Mouse (Mus musculus) kidney, embryonic 16.5 days (tissue): ENCODE results near the gene Fbxo28. TPM values are rescaled to one million over a fixed set of nuclear protein-coding genes. Genes with fewer than 3 reads are reported as not detected.

Experiments
- ATAC-seq: fragments of 200-750 bp; cut with Nextera tagmentation; 2 replicates; pipeline ENCODE4 v1.8.0; 2017; ENCODE audit warnings: moderate TSS enrichment; ENCODE audit not compliant: low FRiP score, low TSS enrichment
- H3K27ac ChIP-seq: fragments of 300-500 bp; sonication (generic); 2 replicates; pipeline ENCODE4 v1.5.1; 2014; ENCODE audit warnings: low read length
- H3K27me3 ChIP-seq: fragments of 300-500 bp; sonication (generic); 2 replicates; pipeline ENCODE4 v1.6.1; 2014; ENCODE audit warnings: low read length, control low read depth, mixed read lengths; ENCODE audit not compliant: insufficient read depth
- H3K36me3 ChIP-seq: fragments of 300-500 bp; sonication (generic); 2 replicates; pipeline ENCODE4 v1.6.1; 2014; ENCODE audit warnings: low read length, control low read depth, mixed read lengths; ENCODE audit not compliant: insufficient read depth
- H3K4me1 ChIP-seq: fragments of 300-500 bp; sonication (generic); 2 replicates; pipeline ENCODE4 v1.6.1; 2014; ENCODE audit warnings: low read length, control low read depth, mixed read lengths; ENCODE audit not compliant: insufficient read depth
- H3K4me2 ChIP-seq: fragments of 300-500 bp; sonication (generic); replicated peaks from 2 replicates; pipeline ENCODE4 v1.6.1; 2014; ENCODE audit warnings: low read depth, low read length
- H3K4me3 ChIP-seq: fragments of 300-500 bp; sonication (generic); 2 replicates; pipeline ENCODE4 v1.5.1; 2014; ENCODE audit warnings: mild to moderate bottlenecking, low read length
- H3K9ac ChIP-seq: fragments of 300-500 bp; sonication (generic); replicated peaks from 2 replicates; pipeline ENCODE4 v1.6.1; 2014; ENCODE audit warnings: low read length
- H3K9me3 ChIP-seq: fragments of 300-500 bp; sonication (generic); 2 replicates; pipeline ENCODE4 v1.6.1; 2016; ENCODE audit warnings: low read length, control low read depth
- WGBS: fragments of 180-500 bp; shearing (Covaris S2); extraction: QIAGEN DNeasy Blood & Tissue Kit; methylation state at CpG from one replicate; pipeline ENCODE4 v1.1.7; 2014; 5-methylcytosine and 5-hydroxymethylcytosine counted together
- polyA plus RNA-seq: library from polyadenylated mRNA; unstranded; fragments of >200 nt; fragmentation: Nextera tagmentation; extraction: Ambion mirVana; gene quantifications from 2 replicates; pipeline ENCODE4 v1.2.1, GENCODE M21; 2015

Gene Fbxo28
- polyA plus RNA-seq, 1 experiment from 2014 or later = 18.3 TPM

- Histone ChIP-seq H3K4me3 (no peak overlapping the region), H3K4me1 (no peaks in the 10 kb centered on the region), H3K4me2 (no peak overlapping the region), H3K27me3 (no peaks in the 10 kb centered on the region), H3K9ac (no peak overlapping the region), H3K36me3 (no peaks in the 10 kb centered on the region), H3K9me3 (no peaks in the 10 kb centered on the region), H3K27ac (no peak overlapping the region)
- peak; percentile 51; the same call in 1 of the 2 replicates for ATAC-seq
- 30% methylated on average over 8 of the region's 8 CpGs for WGBS
Observed at GRCm38 (mm10) chr1:182376221-182376620, 34.8 kb upstream of the Fbxo28 start.

DNA sequence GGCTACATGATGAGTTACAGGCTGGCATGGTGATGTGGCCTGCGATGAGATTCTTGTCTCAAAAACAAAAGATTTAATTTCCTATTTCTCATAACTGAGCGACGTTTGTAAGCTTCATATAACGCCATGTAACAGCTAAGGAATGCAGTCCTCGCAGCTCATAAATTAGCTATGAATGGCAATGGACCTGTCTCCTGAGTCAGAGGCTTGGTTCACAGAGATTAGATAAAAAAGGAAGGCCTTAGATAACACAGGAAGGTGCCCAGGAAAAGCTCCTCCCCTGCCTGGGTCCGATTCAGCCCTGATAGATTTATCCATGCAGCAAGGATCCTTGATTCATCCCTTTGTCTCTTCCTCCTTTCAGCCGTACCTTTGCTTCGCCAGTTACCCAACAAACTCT lies 30.5 kb upstream of the Fbxo28 start:
- no peak overlapping the region for H3K27ac ChIP-seq
- no peak for ATAC-seq
- 66% methylated on average over 8 of the region's 8 CpGs for WGBS
- H3K9me3 ChIP-seq = no peaks in the 10 kb centered on the region
- no peak overlapping the region for H3K4me3 ChIP-seq
- H3K4me2 ChIP-seq = no peak overlapping the region
- H3K9ac ChIP-seq = no peak overlapping the region
- H3K36me3 ChIP-seq = no peaks in the 10 kb centered on the region
- peaks cover 8% of the 10 kb centered on the region for H3K4me1 ChIP-seq
- no peaks in the 10 kb centered on the region for H3K27me3 ChIP-seq

DNA sequence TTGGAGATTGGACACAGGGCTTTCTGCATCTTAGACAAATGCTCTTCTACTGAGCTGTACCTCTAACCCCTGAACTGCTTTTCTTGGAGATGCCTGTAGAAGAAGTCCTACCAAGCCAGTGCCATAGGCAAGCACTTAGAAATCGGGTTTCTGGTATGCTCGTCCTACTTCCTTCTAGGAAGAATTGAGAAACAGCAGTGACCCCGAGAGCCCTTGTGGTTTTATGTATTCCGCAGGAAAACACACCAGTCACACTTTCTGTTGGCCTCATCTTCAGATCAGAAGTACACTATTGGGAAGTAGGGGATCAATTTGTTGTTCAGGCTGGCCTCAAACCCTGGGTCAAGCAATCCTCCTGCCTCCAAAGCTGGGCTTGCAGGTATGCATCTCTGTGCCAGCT lies 28.0 kb upstream of the Fbxo28 start:
- Histone ChIP-seq H3K36me3 (no peaks in the 10 kb centered on the region), H3K27me3 (no peaks in the 10 kb centered on the region), H3K9me3 (no peaks in the 10 kb centered on the region), H3K4me2 (no peak overlapping the region), H3K4me1 (peaks cover 8% of the 10 kb centered on the region), H3K27ac (no peak overlapping the region), H3K9ac (no peak overlapping the region), H3K4me3 (no peak overlapping the region)
- 62% methylated on average over 4 of the region's 4 CpGs for WGBS
- no peak for ATAC-seq

- no peak overlapping the region for H3K4me3 ChIP-seq
- 18% methylated on average over 8 of the region's 8 CpGs for WGBS
- H3K4me2 ChIP-seq = 0 out of 2 replicates have a peak overlapping the region, but pooled peaks have one; percentile 10
- H3K27ac ChIP-seq = 0 out of 2 replicates have a peak overlapping the region, but pooled peaks have one; percentile 15
- H3K9ac ChIP-seq = no peak overlapping the region
- H3K27me3 ChIP-seq = no peaks in the 10 kb centered on the region
- H3K9me3 ChIP-seq = no peaks in the 10 kb centered on the region
- no peaks in the 10 kb centered on the region for H3K36me3 ChIP-seq
- peaks cover 8% of the 10 kb centered on the region for H3K4me1 ChIP-seq
- 0 out of 2 replicates have a peak, but pooled peaks have one; percentile 9 for ATAC-seq
Observed at GRCm38 (mm10) chr1:182368782-182369181, 27.4 kb upstream of the Fbxo28 start.

DNA sequence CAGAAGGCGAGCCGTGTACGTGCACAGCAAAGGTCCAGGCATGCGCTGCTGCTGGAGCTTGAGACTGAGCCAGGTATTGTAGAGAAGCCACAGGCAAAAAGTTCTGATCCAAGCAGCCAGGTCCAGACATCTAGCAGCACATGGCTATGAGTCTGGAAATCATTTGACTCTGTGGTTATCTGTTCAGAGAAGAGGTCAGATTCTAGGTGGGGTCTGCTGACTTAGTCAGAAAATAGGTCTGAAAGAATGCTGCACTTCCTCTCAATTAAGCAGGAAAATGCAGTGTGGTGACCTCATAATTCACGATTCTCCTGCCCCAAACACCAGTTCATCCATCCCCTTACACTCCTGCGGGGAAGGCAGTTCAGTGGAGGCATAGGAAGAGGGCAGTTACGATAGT lies 26.9 kb upstream of the Fbxo28 start:
- no peaks in the 10 kb centered on the region for H3K27me3 ChIP-seq
- no peaks in the 10 kb centered on the region for H3K9me3 ChIP-seq
- H3K36me3 ChIP-seq = no peaks in the 10 kb centered on the region
- no peak overlapping the region for H3K4me3 ChIP-seq
- H3K9ac ChIP-seq = no peak overlapping the region
- H3K27ac ChIP-seq = no peak overlapping the region
- peaks cover 12% of the 10 kb centered on the region for H3K4me1 ChIP-seq
- 0 out of 2 replicates have a peak overlapping the region, but pooled peaks have one; percentile 10 for H3K4me2 ChIP-seq
- WGBS = 55% methylated on average over 7 of the region's 7 CpGs
- ATAC-seq = 0 out of 2 replicates have a peak, but pooled peaks have one; percentile 23

DNA sequence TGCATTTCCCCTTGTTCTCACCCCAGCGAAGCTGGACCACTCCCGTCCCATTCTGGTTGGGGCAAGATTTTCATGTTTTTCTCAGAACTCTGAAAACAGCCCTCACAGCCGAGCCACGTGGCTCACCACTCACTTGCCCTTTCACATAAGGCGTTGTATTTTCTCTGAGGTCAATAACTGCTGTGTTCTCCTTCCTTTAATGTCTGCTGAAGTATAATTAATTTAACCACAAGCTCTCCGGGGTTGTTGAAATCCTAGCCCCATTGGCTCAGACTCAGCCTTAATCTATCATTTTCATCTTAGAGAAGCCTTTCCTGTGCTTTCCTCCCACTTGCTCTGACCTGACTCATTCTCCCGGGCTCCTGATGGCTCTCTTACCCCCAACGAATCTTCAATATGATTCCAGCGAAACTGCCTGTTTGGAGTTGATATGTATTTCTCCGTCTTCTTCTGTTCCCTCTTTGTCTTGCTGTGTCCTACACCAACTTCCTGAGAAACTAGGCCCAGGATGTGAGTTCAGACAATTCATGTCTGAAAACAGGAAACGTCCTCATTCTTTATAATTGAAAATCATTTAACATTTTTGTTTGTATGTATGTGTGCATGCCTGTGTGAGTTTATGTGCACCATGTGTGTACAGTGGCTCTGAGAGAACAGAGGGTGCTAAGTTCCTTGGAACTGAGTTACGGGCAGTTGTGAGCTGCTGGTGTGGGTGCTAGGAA lies 22.4 kb upstream of the Fbxo28 start:
- Histone ChIP-seq H3K4me2 (no peak overlapping the region), H3K4me3 (no peak overlapping the region), H3K4me1 (peaks cover 9% of the 10 kb centered on the region), H3K27me3 (no peaks in the 10 kb centered on the region), H3K9ac (no peak overlapping the region), H3K27ac (peak overlapping the region; percentile 2; the same call in 1 of the 2 replicates), H3K36me3 (no peaks in the 10 kb centered on the region), H3K9me3 (no peaks in the 10 kb centered on the region)
- peak; percentile 46; the same call in 1 of the 2 replicates for ATAC-seq
- WGBS = 25% methylated on average over 12 of the region's 12 CpGs

DNA sequence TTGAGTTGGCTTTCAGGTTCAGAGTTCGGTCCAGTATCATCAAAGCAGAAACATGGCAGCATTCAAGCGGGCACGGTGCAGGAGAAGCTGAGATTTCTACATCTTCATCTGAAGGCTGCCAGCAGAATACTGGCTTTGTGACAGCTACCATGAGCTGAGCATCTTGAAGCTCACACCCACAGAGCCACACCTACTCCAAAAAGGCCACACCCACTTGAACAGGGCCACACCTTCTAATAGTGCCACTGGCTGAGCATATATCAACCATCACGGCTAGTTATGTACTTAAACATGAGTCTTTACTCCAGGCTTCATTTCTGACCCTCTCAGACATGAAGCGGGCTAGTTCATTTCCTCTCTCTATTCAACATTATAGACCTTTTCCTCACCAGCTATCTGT lies 21.3 kb upstream of the Fbxo28 start:
- Histone ChIP-seq H3K9ac (no peak overlapping the region), H3K4me2 (no peak overlapping the region), H3K27ac (no peak overlapping the region), H3K4me1 (0 out of 2 replicates have a peak, but pooled peaks cover 4% of the 10 kb centered on the region), H3K9me3 (no peaks in the 10 kb centered on the region), H3K4me3 (no peak overlapping the region), H3K36me3 (no peaks in the 10 kb centered on the region), H3K27me3 (no peaks in the 10 kb centered on the region)
- no peak for ATAC-seq
- WGBS = 82% methylated on average over 5 of the region's 5 CpGs

- 41% methylated on average over 1 of the region's 1 CpGs for WGBS
Observed at GRCm38 (mm10) chr1:182358133-182358532, 16.7 kb upstream of the Fbxo28 start.

DNA sequence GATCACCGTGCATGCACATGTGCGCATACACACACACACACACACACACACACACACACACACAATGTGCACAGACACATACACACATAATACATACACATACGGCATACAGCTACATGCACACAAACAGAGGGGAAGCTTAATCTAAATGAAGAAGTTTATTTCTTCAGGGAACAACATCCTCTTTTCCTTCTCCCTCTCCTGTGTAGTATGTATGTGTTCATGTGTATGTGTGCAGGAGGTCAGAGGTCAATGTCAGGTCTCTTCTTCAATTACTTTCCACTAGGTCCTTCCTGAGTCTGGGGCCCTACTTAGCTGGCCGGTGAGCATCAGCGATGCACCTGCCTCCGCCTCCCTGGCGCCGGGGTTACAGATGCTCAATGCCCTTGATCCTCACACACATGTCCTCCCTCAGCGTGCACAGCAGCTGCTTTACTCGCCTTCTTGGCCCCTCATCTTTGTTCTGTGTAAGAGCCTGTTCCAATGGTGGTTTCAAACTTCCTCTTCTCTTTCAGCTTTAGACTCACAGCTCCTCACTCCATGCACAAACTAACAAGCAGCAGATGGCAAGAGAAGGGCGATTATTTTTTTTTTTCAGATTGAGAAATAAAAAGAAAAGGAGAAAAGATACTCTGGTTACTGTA lies 13.2 kb upstream of the Fbxo28 start:
- Histone ChIP-seq H3K4me2 (no peak overlapping the region), H3K36me3 (no peaks in the 10 kb centered on the region), H3K4me3 (no peak overlapping the region), H3K27me3 (no peaks in the 10 kb centered on the region), H3K9ac (no peak overlapping the region), H3K27ac (no peak overlapping the region), H3K4me1 (no peaks in the 10 kb centered on the region), H3K9me3 (no peaks in the 10 kb centered on the region)
- 82% methylated on average over 11 of the region's 11 CpGs for WGBS
- ATAC-seq = no peak

More at GRCm38 (mm10) chr1:182358133-182358532, 16.7 kb upstream of the Fbxo28 start:
- H3K27me3 ChIP-seq = no peaks in the 10 kb centered on the region
- no peaks in the 10 kb centered on the region for H3K36me3 ChIP-seq
- H3K4me1 ChIP-seq = no peaks in the 10 kb centered on the region
- H3K9me3 ChIP-seq = no peaks in the 10 kb centered on the region
- no peak overlapping the region for H3K4me2 ChIP-seq
- H3K4me3 ChIP-seq = no peak overlapping the region
- no peak overlapping the region for H3K9ac ChIP-seq
- ATAC-seq = no peak
- no peak overlapping the region for H3K27ac ChIP-seq

GRCm38 (mm10) chr1:182349557-182349956 lies 8.1 kb upstream of the Fbxo28 start:
- H3K27ac ChIP-seq = no peak overlapping the region
- no peak overlapping the region for H3K4me3 ChIP-seq
- H3K4me1 ChIP-seq = no peaks in the 10 kb centered on the region
- ATAC-seq = no peak
- WGBS = 72% methylated on average over 6 of the region's 6 CpGs
- no peaks in the 10 kb centered on the region for H3K36me3 ChIP-seq
- no peaks in the 10 kb centered on the region for H3K27me3 ChIP-seq
- H3K9ac ChIP-seq = no peak overlapping the region
- no peak overlapping the region for H3K4me2 ChIP-seq
- H3K9me3 ChIP-seq = peaks cover 6% of the 10 kb centered on the region
